Mouse (Mus musculus): ENCODE results near the gene Trabd. TPM values are rescaled to one million over a fixed set of nuclear protein-coding genes. Genes with fewer than 3 reads are reported as not detected.

Gene Trabd
- polyA plus RNA-seq, 1 experiment: 20.5 TPM

- Histone ChIP-seq H3K27ac (ENCODE audit: insufficient read depth, low read length) (no peak overlapping the region), H3K4me1 (ENCODE audit: control insufficient read depth, insufficient read depth, low read length) (no peaks in the 10 kb centered on the region), H3K4me3 (ENCODE audit: insufficient read depth, low read length) (no peak overlapping the region)
- no peak for TF ChIP-seq POLR2A (IDR thresholded peaks at IDR 0.05; ENCODE audit: low read depth, low read length)
- no peak for TF ChIP-seq CTCF (IDR thresholded peaks at IDR 0.05; ENCODE audit: borderline replicate concordance, insufficient read depth, low read length)
These were observed 13.0 kb upstream of the Trabd start for GRCm38 (mm10) chr15:89061761-89062517.

DNA sequence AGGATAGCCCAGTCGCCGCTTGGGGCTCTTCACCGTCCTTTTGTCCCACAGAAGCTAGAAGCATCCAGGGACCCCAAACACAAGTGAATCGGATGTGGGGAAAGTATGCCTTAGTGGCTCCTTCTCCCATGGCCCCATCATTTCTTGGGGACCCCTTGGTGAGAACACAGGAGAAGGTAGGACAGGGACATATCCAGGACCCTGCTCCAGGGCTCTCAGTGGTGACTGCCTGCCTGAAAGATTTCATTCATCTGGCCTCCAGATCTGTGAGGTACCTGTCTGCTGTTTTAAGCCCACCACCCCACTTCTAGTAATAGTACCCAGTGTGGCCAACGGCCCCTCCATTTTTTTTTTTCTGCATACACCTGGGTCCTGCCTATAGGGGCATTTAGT, 12.4 kb upstream of the Trabd start:
- TF ChIP-seq CTCF (IDR thresholded peaks at IDR 0.05; ENCODE audit: borderline replicate concordance, insufficient read depth, low read length) (no peak), POLR2A (IDR thresholded peaks at IDR 0.05; ENCODE audit: low read depth, low read length) (no peak)
- Histone ChIP-seq H3K27ac (ENCODE audit: insufficient read depth, low read length) (no peak overlapping the region), H3K4me3 (ENCODE audit: insufficient read depth, low read length) (no peak overlapping the region), H3K4me1 (ENCODE audit: control insufficient read depth, insufficient read depth, low read length) (no peaks in the 10 kb centered on the region)

GRCm38 (mm10) chr15:89063001-89063400, 11.9 kb upstream of the Trabd start:
- H3K4me1 ChIP-seq (ENCODE audit: control insufficient read depth, insufficient read depth, low read length): no peaks in the 10 kb centered on the region
- no peak overlapping the region for H3K27ac ChIP-seq (ENCODE audit: insufficient read depth, low read length)
- TF ChIP-seq CTCF (IDR thresholded peaks at IDR 0.05; ENCODE audit: borderline replicate concordance, insufficient read depth, low read length) (no peak), POLR2A (IDR thresholded peaks at IDR 0.05; ENCODE audit: low read depth, low read length) (no peak)
- H3K4me3 ChIP-seq (ENCODE audit: insufficient read depth, low read length): no peak overlapping the region

GRCm38 (mm10) chr15:89063536-89063935, 11.4 kb upstream of the Trabd start:
- Histone ChIP-seq H3K4me3 (ENCODE audit: insufficient read depth, low read length) (no peak overlapping the region), H3K4me1 (ENCODE audit: control insufficient read depth, insufficient read depth, low read length) (no peaks in the 10 kb centered on the region), H3K27ac (ENCODE audit: insufficient read depth, low read length) (no peak overlapping the region)
- TF ChIP-seq CTCF (IDR thresholded peaks at IDR 0.05; ENCODE audit: borderline replicate concordance, insufficient read depth, low read length): no peak
- no peak for TF ChIP-seq POLR2A (IDR thresholded peaks at IDR 0.05; ENCODE audit: low read depth, low read length)

DNA sequence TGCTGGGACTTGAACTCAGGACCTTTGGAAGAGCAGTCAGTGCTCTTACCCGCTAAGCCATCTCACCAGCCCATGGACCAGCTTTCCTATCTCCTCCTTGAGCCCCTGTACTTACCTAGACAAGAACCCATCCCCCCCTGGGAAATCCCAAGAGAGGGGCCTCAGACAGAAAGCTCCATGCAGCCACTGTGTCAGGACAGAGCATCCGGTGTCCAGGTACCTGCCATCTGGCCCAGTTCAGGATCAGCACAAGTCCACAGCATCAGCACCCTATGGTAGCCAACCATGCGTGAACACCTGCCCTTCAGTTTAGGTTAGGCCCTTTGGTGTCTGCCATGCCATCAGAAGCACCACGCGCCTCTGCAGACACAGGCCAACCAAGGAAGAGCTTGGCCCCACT, 10.0 kb upstream of the Trabd start:
- Histone ChIP-seq H3K4me3 (ENCODE audit: insufficient read depth, low read length) (no peak overlapping the region), H3K27ac (ENCODE audit: insufficient read depth, low read length) (no peak overlapping the region), H3K4me1 (ENCODE audit: control insufficient read depth, insufficient read depth, low read length) (no peaks in the 10 kb centered on the region)
- TF ChIP-seq POLR2A (IDR thresholded peaks at IDR 0.05; ENCODE audit: low read depth, low read length) (no peak), CTCF (IDR thresholded peaks at IDR 0.05; ENCODE audit: borderline replicate concordance, insufficient read depth, low read length) (no peak)

- Histone ChIP-seq H3K4me3 (ENCODE audit: insufficient read depth, low read length) (no peak overlapping the region), H3K4me1 (ENCODE audit: control insufficient read depth, insufficient read depth, low read length) (no peaks in the 10 kb centered on the region), H3K27ac (ENCODE audit: insufficient read depth, low read length) (no peak overlapping the region)
- TF ChIP-seq CTCF (IDR thresholded peaks at IDR 0.05; ENCODE audit: borderline replicate concordance, insufficient read depth, low read length) (no peak), POLR2A (IDR thresholded peaks at IDR 0.05; ENCODE audit: low read depth, low read length) (no peak)
These were observed 7.3 kb upstream of the Trabd start for GRCm38 (mm10) chr15:89067609-89068008.

DNA sequence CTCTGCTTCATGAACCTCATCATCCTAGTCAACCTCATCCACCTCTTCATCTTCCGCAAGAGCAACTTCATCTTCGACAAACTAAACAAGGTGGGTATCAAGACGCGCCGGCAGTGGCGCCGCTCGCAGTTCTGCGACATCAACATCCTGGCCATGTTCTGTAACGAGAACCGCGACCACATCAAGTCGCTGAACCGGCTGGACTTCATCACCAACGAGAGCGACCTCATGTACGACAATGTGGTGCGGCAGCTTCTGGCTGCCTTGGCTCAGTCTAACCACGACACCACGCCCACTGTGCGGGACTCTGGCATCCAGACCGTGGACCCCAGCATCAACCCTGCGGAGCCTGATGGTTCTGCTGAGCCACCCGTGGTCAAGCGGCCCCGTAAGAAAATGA, 6.7 kb upstream of the Trabd start:
- no peak overlapping the region for H3K4me3 ChIP-seq (ENCODE audit: insufficient read depth, low read length)
- TF ChIP-seq POLR2A (IDR thresholded peaks at IDR 0.05; ENCODE audit: low read depth, low read length): no peak
- TF ChIP-seq CTCF (IDR thresholded peaks at IDR 0.05; ENCODE audit: borderline replicate concordance, insufficient read depth, low read length): no peak

GRCm38 (mm10) chr15:89069336-89069840, 5.5 kb upstream of the Trabd start:
- TF ChIP-seq POLR2A (IDR thresholded peaks at IDR 0.05; ENCODE audit: low read depth, low read length) (no peak), CTCF (IDR thresholded peaks at IDR 0.05; ENCODE audit: borderline replicate concordance, insufficient read depth, low read length) (no peak)
- no peak overlapping the region for H3K4me3 ChIP-seq (ENCODE audit: insufficient read depth, low read length)
- H3K4me1 ChIP-seq (ENCODE audit: control insufficient read depth, insufficient read depth, low read length): no peaks in the 10 kb centered on the region
- H3K27ac ChIP-seq (ENCODE audit: insufficient read depth, low read length): no peak overlapping the region

More for the DNA sequence above, 6.7 kb upstream of the Trabd start:
- Histone ChIP-seq H3K27ac (ENCODE audit: insufficient read depth, low read length) (no peak overlapping the region), H3K4me1 (ENCODE audit: control insufficient read depth, insufficient read depth, low read length) (no peaks in the 10 kb centered on the region)

DNA sequence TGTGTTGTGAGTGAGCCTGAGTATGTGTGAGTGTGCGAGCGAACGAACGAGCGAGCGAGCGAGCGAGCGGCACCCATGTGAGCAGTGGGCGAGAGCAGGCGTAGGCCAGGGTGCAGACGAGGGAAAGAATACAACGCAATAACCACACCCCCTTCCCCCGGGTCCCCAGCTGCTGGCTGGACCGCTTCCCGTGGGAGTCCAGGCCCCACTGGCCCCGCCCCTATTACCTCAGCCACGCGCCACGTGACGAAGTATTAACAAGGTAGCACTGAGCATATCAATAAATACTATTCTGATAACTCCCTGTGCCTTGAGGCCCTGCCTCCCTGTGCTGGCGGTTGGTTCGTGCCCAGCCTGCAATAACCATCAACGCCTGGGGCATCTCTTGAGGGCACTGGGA, 4.3 kb upstream of the Trabd start:
- no peak for TF ChIP-seq POLR2A (IDR thresholded peaks at IDR 0.05; ENCODE audit: low read depth, low read length)
- no peak for TF ChIP-seq CTCF (IDR thresholded peaks at IDR 0.05; ENCODE audit: borderline replicate concordance, insufficient read depth, low read length)
- Histone ChIP-seq H3K4me1 (ENCODE audit: control insufficient read depth, insufficient read depth, low read length) (no peaks in the 10 kb centered on the region), H3K4me3 (ENCODE audit: insufficient read depth, low read length) (no peak overlapping the region), H3K27ac (ENCODE audit: insufficient read depth, low read length) (no peak overlapping the region)

DNA sequence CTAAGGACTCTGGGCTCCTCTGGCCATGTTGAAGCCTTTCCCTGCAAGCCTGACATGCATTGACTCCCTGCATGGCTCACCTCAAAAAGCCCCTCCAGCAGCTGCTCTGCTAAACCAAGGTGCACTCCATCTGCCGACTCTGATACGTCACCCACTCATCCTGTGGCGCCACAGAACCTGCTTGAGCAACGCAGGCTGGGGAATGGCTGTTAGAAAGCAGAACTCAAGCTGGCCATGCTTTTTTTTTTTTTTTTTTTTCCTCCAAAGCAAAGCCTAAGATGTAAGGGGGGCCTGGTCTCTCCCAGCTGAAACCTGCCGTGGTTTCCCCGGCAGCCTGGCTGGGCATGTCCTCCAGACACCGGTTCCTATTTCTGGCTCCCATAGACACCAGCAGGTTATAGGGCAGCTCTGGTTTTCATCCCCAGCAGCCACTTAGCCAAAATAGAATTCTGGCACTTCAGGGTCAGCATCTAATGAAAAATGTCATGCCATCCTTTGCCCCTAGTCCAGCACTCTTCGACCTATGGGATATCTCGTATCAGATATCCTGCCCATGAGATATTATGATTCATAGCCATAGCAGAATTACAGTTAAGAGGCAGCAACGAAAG, 826 bp upstream of the Trabd start:
- no peak overlapping the region for H3K27ac ChIP-seq (ENCODE audit: insufficient read depth, low read length)
- no peak overlapping the region for H3K4me3 ChIP-seq (ENCODE audit: insufficient read depth, low read length)
- H3K4me1 ChIP-seq (ENCODE audit: control insufficient read depth, insufficient read depth, low read length): peaks cover 10% of the 10 kb centered on the region; the same call in 1 of the 2 replicates
- TF ChIP-seq POLR2A (IDR thresholded peaks at IDR 0.05; ENCODE audit: low read depth, low read length) (no peak), CTCF (IDR thresholded peaks at IDR 0.05; ENCODE audit: borderline replicate concordance, insufficient read depth, low read length) (no peak)
